Mouse (Mus musculus) left cerebral cortex, adult 18-20 months (tissue): ENCODE measurements around the gene Hal. TPM values are rescaled to one million over a fixed set of nuclear protein-coding genes. Genes with fewer than 3 reads are reported as not detected.
A peak's percentile ranks its signal among the peaks of the same experiment; 100 is the strongest.
"Not testable (repeated sequence)": the region's sequence is repeated elsewhere in the genome, so short reads cannot be mapped to it uniquely, and the experiment has no call there.

Experiments
- DNase-seq, 2 experiments: peaks; one replicate each; pipeline ENCODE4 v3.0.0; 2021 to 2022; ENCODE audit warnings: low spot score in 2 of 2, mixed read lengths in 1 of 2
- total RNA-seq, 2 experiments: library from RNA; stranded (reverse); gene quantifications; 2 replicates each; pipeline ENCODE4 v1.2.3; 2021

Gene Hal
- total RNA-seq, 2 experiments from 2014 or later: not detected

GRCm38 (mm10) chr10:93515419-93515818 lies 26.9 kb downstream of the Hal start:
- DNase-seq: no peak

GRCm38 (mm10) chr10:93515927-93516326 lies 27.4 kb downstream of the Hal start:
- no peak for DNase-seq

- DNase-seq: no peak
Measured at GRCm38 (mm10) chr10:93517754-93518153, 29.2 kb downstream of the Hal start.

- DNase-seq: no peak
Measured at GRCm38 (mm10) chr10:93518186-93518585, 29.6 kb downstream of the Hal start.

DNA sequence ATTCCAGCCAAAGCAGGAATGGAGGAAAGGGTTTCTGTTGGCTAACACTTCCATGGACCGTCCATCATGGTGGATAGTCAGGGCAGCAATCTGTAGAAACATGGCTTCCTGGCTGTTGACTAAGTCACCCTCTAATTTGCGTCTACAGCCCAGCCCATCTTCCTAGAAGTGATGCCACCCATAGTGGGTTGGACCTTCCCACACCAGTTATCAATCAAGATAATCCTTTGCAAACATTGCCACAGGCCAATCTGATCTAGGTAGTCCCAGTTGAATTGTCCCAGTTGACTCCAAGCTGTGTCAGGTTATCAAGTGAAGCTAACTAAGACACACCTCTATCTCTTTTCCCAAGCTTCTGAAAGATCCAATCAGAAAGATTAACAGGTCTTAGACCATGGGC lies 30.1 kb downstream of the Hal start:
- DNase-seq: no peak

GRCm38 (mm10) chr10:93519159-93519558 lies 30.6 kb downstream of the Hal start:
- no peak for DNase-seq

DNA sequence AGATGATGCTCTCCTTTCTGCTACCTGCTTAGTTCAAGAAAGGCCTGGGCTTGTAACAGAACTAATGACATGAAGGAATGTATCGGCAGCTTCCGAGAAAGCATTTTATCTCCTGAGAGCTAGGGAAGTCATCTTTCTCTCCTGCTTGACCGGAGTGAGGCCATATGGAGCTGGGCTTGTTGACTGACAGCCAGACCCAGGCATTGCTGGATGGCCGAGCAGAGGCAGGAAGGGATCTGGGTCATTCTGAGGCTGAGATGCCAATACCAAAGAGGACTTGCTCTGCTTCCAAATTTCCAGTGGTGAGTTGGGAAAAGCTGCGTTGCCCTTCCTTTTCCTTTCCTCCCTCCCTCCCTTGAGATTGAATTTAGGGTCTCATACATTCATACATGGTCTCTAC lies 31.2 kb downstream of the Hal start:
- no peak for DNase-seq

DNA sequence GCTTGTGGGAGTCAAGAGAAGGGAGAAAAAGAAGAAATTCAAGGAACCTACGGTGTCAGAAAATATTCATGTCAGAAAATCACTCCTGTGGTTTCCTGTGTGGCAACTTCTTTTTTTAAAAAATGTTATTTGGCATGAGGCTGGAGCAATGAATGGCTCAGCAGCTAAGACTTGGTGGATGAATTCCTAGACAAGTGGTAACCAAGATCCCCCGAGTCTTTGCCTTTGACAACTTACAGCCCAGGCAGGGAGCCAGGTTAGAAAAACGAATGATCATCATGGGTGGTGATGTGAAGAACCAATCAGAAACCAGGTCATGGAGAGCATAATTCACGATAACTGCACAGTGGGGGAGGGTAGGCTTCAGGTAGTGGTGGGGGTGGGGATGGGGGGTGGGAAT lies 32.4 kb downstream of the Hal start:
- DNase-seq: no peak

GRCm38 (mm10) chr10:93525329-93525728 lies 36.8 kb downstream of the Hal start:
- no peak for DNase-seq

DNA sequence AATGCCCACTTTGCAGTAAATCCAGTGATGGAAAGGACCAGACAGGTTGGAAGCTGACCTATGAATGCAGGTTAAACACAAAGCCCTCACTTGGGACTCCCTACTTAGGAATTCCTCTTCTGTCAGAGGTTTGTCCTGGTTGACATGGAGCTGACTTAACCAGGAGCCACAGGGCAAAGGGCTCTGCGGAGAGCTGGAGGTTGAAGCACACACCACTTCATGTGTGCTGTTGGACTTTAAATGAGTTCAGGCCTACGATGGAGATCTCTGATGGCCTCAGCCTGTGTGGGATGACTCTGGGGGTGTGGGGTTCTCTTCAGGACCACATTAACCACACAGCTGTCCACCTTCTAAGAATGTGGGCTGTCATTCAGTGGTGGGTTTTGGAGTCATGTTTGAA lies 49.7 kb downstream of the Hal start:
- DNase-seq: no peak

GRCm38 (mm10) chr10:93538818-93539217 lies 50.2 kb downstream of the Hal start:
- DNase-seq: no peak

GRCm38 (mm10) chr10:93539775-93540430 lies 51.3 kb downstream of the Hal start, which contains the start of gene Amdhd1:
Gene Amdhd1, minus strand, starts transcription at chr10:93540033.
- DNase-seq: peak; percentile 60 to 65

GRCm38 (mm10) chr10:93540431-93541210 lies 52.1 kb downstream of the Hal start, which contains the start of gene Ccdc38:
Gene Ccdc38, plus strand, starts transcription at chr10:93540632.
- no peak for DNase-seq

GRCm38 (mm10) chr10:93541585-93541984 lies 53.0 kb downstream of the Hal start:
- no peak for DNase-seq

GRCm38 (mm10) chr10:93542356-93542755 lies 53.8 kb downstream of the Hal start:
- DNase-seq: no peak

DNA sequence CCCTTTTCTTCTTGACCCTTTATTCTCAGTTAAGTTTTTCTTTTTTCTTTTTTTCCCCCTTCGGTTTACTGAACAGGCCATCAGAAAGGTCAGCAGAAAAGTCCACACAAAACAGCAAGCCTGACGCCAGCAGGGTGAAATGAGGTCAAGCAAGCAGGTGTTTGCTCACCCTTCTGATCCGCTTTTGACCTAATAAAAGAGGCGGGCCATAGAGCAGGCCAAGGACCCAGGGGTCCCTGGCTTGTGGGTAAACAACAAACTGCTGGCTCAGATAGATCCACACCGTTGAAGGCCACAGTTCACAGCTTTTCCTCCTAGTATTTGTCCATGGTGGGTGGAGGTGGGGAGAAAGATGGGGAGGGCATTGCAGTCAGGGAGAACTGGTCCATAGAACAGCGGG lies 54.6 kb downstream of the Hal start:
- DNase-seq: no peak

GRCm38 (mm10) chr10:93544172-93544571 lies 55.6 kb downstream of the Hal start:
- no peak for DNase-seq

GRCm38 (mm10) chr10:93547741-93548270 lies 59.2 kb downstream of the Hal start:
- no peak for DNase-seq

GRCm38 (mm10) chr10:93548991-93549390 lies 60.4 kb downstream of the Hal start:
- peak; percentile 76 to 83 for DNase-seq

GRCm38 (mm10) chr10:93549821-93550220 lies 61.3 kb downstream of the Hal start:
- no peak for DNase-seq

GRCm38 (mm10) chr10:93552596-93552995 lies 64.0 kb downstream of the Hal start:
- DNase-seq: no peak

GRCm38 (mm10) chr10:93557971-93558370 lies 69.4 kb downstream of the Hal start:
- not testable (repeated sequence) for DNase-seq
